Mouse (Mus musculus): ENCODE measurements around the gene Atxn1.

DNA sequence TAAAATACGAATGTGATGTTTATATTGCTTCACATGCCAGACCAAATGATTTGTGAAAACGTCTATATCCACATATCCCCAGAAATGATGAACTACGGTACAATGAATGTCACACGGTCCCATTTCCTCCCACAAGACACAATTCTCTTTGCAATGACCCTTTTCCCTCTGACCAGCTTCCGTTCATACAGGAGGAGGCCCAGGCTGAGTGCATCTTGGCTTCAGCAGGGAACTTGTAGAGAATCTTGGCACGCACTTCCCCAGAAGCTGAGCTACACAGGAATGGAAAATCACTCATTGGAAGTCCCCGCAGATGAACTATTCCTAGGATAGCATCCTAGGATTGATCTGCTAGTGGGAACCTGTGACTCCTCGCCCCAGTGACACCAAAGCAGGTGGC, 243.2 kb downstream of the Atxn1 start:
- TF ChIP-seq CTCF (IDR thresholded peaks at IDR 0.05; ENCODE audit: low read depth, low read length) = no peak
- TF ChIP-seq GATA1 (IDR thresholded peaks at IDR 0.05; ENCODE audit: borderline replicate concordance, low read length) = no peak
- TF ChIP-seq TAL1 (conservative IDR thresholded peaks at IDR 0.05; ENCODE audit: low read depth, low read length) = no peak
- TF ChIP-seq POLR2AphosphoS5 (IDR thresholded peaks at IDR 0.05; ENCODE audit: insufficient replicate concordance, low read depth, low read length) = no peak
- TF ChIP-seq GATA2 (IDR thresholded peaks at IDR 0.05; ENCODE audit: borderline replicate concordance, low read depth, low read length) = no peak
